Mouse (Mus musculus) CH12.LX (cell line): ENCODE results near the gene Usp46. TPM values are rescaled to one million over a fixed set of nuclear protein-coding genes. Genes with fewer than 3 reads are reported as not detected.

ENCODE experiments used
- DNase-seq: peaks from one replicate; pipeline ENCODE4 v3.0.0-alpha.2; 2013; ENCODE audit errors: extremely low read depth
- H3K27ac ChIP-seq: 2 replicates; pipeline ENCODE4 v1.5.1; 2012; ENCODE audit warnings: low read depth, mild to moderate bottlenecking, control low read depth, moderate library complexity; ENCODE audit not compliant: insufficient read depth
- H3K27me3 ChIP-seq: replicated peaks from 2 replicates; pipeline ENCODE3; 2012; ENCODE audit warnings: inconsistent platforms
- H3K36me3 ChIP-seq, 2 experiments: replicated peaks in 1 of 2; 2 replicates each; pipeline versions ENCODE3 to v1.6.1; 2012; ENCODE audit warnings: inconsistent platforms in 1 of 2, low read length in 1 of 2, mild to moderate bottlenecking in 1 of 2, mixed read lengths in 1 of 2, moderate library complexity in 1 of 2; ENCODE audit not compliant: control insufficient read depth in 1 of 2, insufficient read depth in 1 of 2
- H3K4me1 ChIP-seq, 2 experiments: 2 replicates each; pipeline ENCODE4 v1.6.1; 2012; ENCODE audit warnings: inconsistent platforms in 1 of 2, moderate library complexity in 1 of 2; ENCODE audit not compliant: insufficient read depth in 2 of 2, control insufficient read depth in 1 of 2
- H3K4me2 ChIP-seq: 2 replicates; pipeline ENCODE4 v1.6.1; 2012; ENCODE audit warnings: low read depth, mild to moderate bottlenecking, control low read depth; ENCODE audit not compliant: poor library complexity, insufficient read depth, severe bottlenecking
- H3K4me3 ChIP-seq, 3 experiments: fragments of 150-350 bp in 1 of 3; sonication (generic) in 1 of 3; replicated peaks in 1 of 3; 2 replicates each; pipeline versions ENCODE3 to v1.5.1; 2011 to 2012; ENCODE audit warnings: low read depth in 2 of 3, low read length in 2 of 3, mild to moderate bottlenecking in 2 of 3, moderate library complexity in 2 of 3, control low read depth in 1 of 3, improper control_type of control experiment in 1 of 3, inconsistent platforms in 1 of 3, mixed read lengths in 1 of 3; ENCODE audit not compliant: poor library complexity in 1 of 3
- H3K79me2 ChIP-seq: replicated peaks from 2 replicates; pipeline ENCODE4 v1.6.1; 2012; ENCODE audit warnings: mild to moderate bottlenecking, moderate library complexity; ENCODE audit not compliant: control insufficient read depth, poor library complexity, insufficient read depth, severe bottlenecking; ENCODE audit errors: extremely low read depth
- H3K9ac ChIP-seq: 2 replicates; pipeline ENCODE4 v1.6.1; 2012; ENCODE audit warnings: low read depth, mild to moderate bottlenecking, control low read depth, moderate library complexity; ENCODE audit not compliant: insufficient read depth
- H3K9me3 ChIP-seq: replicated peaks from 2 replicates; pipeline ENCODE3; 2012; ENCODE audit warnings: low read length, inconsistent platforms, mixed read lengths
- BHLHE40 ChIP-seq: IDR thresholded peaks from 2 replicates; pipeline ENCODE4 v1.6.1; 2011; ENCODE audit warnings: mild to moderate bottlenecking, low read depth, low read length, improper control_type of control experiment
- CHD1 ChIP-seq: IDR thresholded peaks from 2 replicates; pipeline ENCODE4 v1.6.1; 2012; ENCODE audit warnings: low read depth, low read length, improper control_type of control experiment, inconsistent platforms
- CHD2 ChIP-seq: IDR thresholded peaks from 2 replicates; pipeline ENCODE4 v1.6.1; 2011; ENCODE audit warnings: low read length, improper control_type of control experiment
- GABPA ChIP-seq: IDR thresholded peaks from 2 replicates; pipeline ENCODE4 v1.6.1; 2012; ENCODE audit warnings: low read depth, low read length, improper control_type of control experiment, inconsistent platforms; ENCODE audit not compliant: insufficient replicate concordance
- HCFC1 ChIP-seq: IDR thresholded peaks from 2 replicates; pipeline ENCODE4 v1.6.1; 2012; ENCODE audit warnings: low read depth, mild to moderate bottlenecking, inconsistent platforms, low read length, improper control_type of control experiment
- IRF4 ChIP-seq: IDR thresholded peaks from 2 replicates; pipeline ENCODE4 v1.6.1; 2014; ENCODE audit warnings: low read depth, mild to moderate bottlenecking, inconsistent platforms, low read length, improper control_type of control experiment
- MAFK ChIP-seq: IDR thresholded peaks from 2 replicates; pipeline ENCODE4 v1.6.1; 2011; ENCODE audit warnings: low read length, improper control_type of control experiment; ENCODE audit not compliant: insufficient replicate concordance
- MAX ChIP-seq: IDR thresholded peaks from 2 replicates; pipeline ENCODE4 v1.6.1; 2011; ENCODE audit warnings: low read length, improper control_type of control experiment
- MEF2A ChIP-seq: IDR thresholded peaks from 2 replicates; pipeline ENCODE4 v1.6.1; 2014; ENCODE audit warnings: low read depth, mild to moderate bottlenecking, inconsistent platforms, low read length, improper control_type of control experiment, borderline replicate concordance
- MYC ChIP-seq: IDR thresholded peaks from 2 replicates; pipeline ENCODE4 v1.6.1; 2011; ENCODE audit warnings: low read depth, mild to moderate bottlenecking, improper control_type of control experiment, low read length
- NELFE ChIP-seq: IDR thresholded peaks from 2 replicates; pipeline ENCODE4 v1.6.1; 2011; ENCODE audit warnings: low read depth, low read length, improper control_type of control experiment
- PAX5 ChIP-seq: IDR thresholded peaks from 2 replicates; pipeline ENCODE4 v1.6.1; 2012; ENCODE audit warnings: low read length, inconsistent platforms, mixed read lengths
- POLR2A ChIP-seq: IDR thresholded peaks from 2 replicates; pipeline ENCODE4 v1.6.1; 2011; ENCODE audit warnings: low read depth, mild to moderate bottlenecking, improper control_type of control experiment, low read length
- POLR2AphosphoS2 ChIP-seq: IDR thresholded peaks from 2 replicates; pipeline ENCODE4 v1.6.1; 2011; ENCODE audit warnings: low read depth, low read length, improper control_type of control experiment
- RCOR1 ChIP-seq: conservative IDR thresholded peaks from 2 replicates; pipeline ENCODE4 v1.6.1; 2012; ENCODE audit warnings: low read depth, mild to moderate bottlenecking, inconsistent platforms, low read length, improper control_type of control experiment
- SIN3A ChIP-seq: IDR thresholded peaks from 2 replicates; pipeline ENCODE4 v1.6.1; 2012; ENCODE audit warnings: low read length, improper control_type of control experiment, inconsistent platforms
- SMC3 ChIP-seq: IDR thresholded peaks from 2 replicates; pipeline ENCODE4 v1.6.1; 2011; ENCODE audit warnings: low read depth, low read length, improper control_type of control experiment
- TBP ChIP-seq: conservative IDR thresholded peaks from 2 replicates; pipeline ENCODE4 v1.6.1; 2011; ENCODE audit warnings: low read depth, low read length, improper control_type of control experiment
- TCF12 ChIP-seq: IDR thresholded peaks from 2 replicates; pipeline ENCODE4 v1.6.1; 2014; ENCODE audit warnings: low read depth, mild to moderate bottlenecking, inconsistent platforms, low read length, improper control_type of control experiment
- UBTF ChIP-seq: IDR thresholded peaks from 2 replicates; pipeline ENCODE4 v1.6.1; 2012; ENCODE audit warnings: low read depth, mild to moderate bottlenecking, inconsistent platforms, low read length, improper control_type of control experiment, moderate library complexity
- USF2 ChIP-seq: conservative IDR thresholded peaks from 2 replicates; pipeline ENCODE4 v1.6.1; 2011; ENCODE audit warnings: low read depth, low read length, improper control_type of control experiment
- ZC3H11A ChIP-seq: IDR thresholded peaks from 2 replicates; pipeline ENCODE4 v1.6.1; 2012; ENCODE audit warnings: low read depth, mild to moderate bottlenecking, inconsistent platforms, low read length, improper control_type of control experiment
- ZNF384 ChIP-seq: IDR thresholded peaks from 2 replicates; pipeline ENCODE4 v1.6.1; 2012; ENCODE audit warnings: low read depth, low read length, improper control_type of control experiment, inconsistent platforms
- dilution Hi-C: fragments of 300-500 bp; cut with MboI; formaldehyde crosslinking; loops from 2 replicates; pipeline ENCODE4 v1.14.3; 2020; ENCODE audit warnings: low sequenced_read_pairs; ENCODE audit not compliant: extremely low pct_unique_long_range_greater_than_20kb, extremely low pct_ligation_motif_present
- in situ Hi-C: fragments of 300-500 bp; cut with MboI; formaldehyde crosslinking; loops from 3 replicates; pipeline ENCODE4 v1.14.3; 2019; ENCODE audit warnings: low sequenced_read_pairs, low pct_ligation_motif_present, low pct_unique_long_range_greater_than_20kb, mixed read lengths
- polyA plus RNA-seq: library from polyadenylated mRNA; unstranded; fragments of >175 nt; gene quantifications from 2 replicates; pipeline ENCODE4 v1.2.1, GENCODE M21; 2012; ENCODE audit warnings: low read depth; ENCODE audit not compliant: insufficient read length
- total RNA-seq, 2 experiments: library from RNA; depleted of rRNA; stranded (reverse); fragments of 300-350 nt in 1 of 2; fragments of >200 nt in 1 of 2; gene quantifications; 2 replicates each; pipeline ENCODE4 v1.2.3; 2012 to 2014

Gene Usp46
- total and polyA plus RNA-seq, 3 experiments: 5.1 to 16.3 (median 15.6) TPM

DNA sequence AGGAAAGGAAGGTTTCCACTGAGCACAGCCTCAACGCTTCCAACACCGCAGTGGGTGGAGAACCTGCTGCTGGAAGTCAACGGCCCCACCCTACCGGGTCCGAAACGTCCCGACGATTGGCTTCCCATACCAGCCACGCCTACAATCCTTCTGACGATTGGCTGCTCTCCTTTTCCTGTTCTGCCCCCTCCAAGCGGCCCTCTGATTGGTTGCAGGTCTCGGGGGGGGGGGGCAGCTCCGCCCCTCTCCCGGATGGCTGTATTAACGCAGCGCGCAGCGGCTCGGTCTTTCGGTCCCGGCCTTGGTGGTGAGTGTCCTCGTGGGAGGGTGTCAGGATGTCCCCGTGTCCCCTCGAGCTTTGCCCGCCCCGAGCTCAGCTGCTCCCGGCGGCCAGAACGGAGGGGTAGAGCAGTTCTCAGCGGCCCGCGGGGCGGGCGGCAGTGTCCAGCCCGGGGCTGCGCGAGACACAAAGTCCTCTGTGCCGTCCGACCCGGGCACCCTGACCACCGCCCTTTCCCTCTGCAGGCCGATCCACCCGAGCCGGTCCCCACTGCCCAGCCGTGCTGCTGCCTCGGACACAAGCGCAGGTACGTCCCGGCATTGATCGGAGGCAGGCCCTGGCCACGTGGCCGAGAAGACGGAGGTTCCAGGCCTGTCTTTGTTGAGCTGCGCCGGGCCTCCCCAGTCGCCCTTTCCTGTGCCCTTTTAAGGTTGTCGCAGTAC is 24.8 kb upstream of the Usp46 start (continued):
- no peak for TF ChIP-seq MEF2A
- TF ChIP-seq UBTF: no peak
- peak; percentile 98 for TF ChIP-seq NELFE
- TF ChIP-seq GABPA: no peak
- TF ChIP-seq BHLHE40: no peak
- TF ChIP-seq HCFC1: peak; percentile 68
- TF ChIP-seq PAX5: no peak
- peak; percentile 82 for TF ChIP-seq MAX
- no peak for TF ChIP-seq RCOR1
- TF ChIP-seq POLR2AphosphoS2: peak; percentile 97
- TF ChIP-seq USF2: no peak
- TF ChIP-seq TCF12: peak; percentile 88
- no peak for TF ChIP-seq SMC3

DNA sequence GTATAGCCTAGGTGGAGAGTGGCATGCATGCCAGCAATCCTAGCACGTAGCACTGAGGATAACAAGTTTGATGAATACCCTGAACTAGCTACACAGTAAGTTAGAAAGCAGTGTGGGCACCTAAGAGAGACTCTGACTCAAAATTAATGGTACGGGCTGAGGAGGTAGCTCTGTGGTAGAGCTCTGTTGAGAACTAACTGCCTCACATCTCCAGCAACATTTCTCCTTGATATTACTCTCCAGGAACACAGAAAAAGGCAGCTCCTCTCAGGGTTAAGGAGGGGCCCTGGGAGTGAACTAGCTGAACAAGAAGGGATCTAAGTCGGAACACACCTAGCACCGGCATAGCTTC is 24.2 kb upstream of the Usp46 start:
- no peak for TF ChIP-seq IRF4
- TF ChIP-seq MEF2A: 0 out of 2 replicates have a peak, but pooled peaks have one; percentile 4

DNA sequence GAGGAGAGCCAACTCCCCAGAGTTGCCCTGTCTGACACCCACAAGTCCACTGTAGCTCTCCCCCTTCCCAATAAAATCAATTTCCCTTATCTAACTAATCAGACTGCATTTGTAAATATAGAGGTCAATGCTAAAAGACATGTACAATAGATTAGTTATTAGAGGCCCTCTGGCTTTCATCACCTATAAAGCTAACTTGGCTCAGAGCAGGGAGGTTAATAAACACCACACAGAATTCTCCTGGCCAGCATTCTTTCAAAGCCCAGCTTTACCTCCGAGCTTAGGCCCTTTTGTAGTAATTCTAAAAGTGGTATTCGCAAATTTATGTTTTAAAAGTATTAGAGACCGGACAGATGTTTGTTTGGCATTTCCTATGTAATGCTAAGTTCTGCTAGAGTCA is 21.4 kb upstream of the Usp46 start:
- Histone ChIP-seq H3K36me3 (peaks cover 0 to 7% of the 10 kb centered on the region in 2 experiments), H3K4me2 (no peak overlapping the region), H3K9ac (no peak overlapping the region), H3K4me1 (peaks cover 0 to 4% of the 10 kb centered on the region in 2 experiments; a peak in 1 of 4 replicates), H3K4me3 (no peak overlapping the region)
- dilution Hi-C loops: no loop called here
- no peak for TF ChIP-seq ZNF384
- TF ChIP-seq SIN3A: no peak
- no peak for TF ChIP-seq CHD1
- TF ChIP-seq ZC3H11A: no peak
- TF ChIP-seq MEF2A: no peak
- TF ChIP-seq POLR2A: no peak
- TF ChIP-seq CHD2: no peak
- no peak for TF ChIP-seq MAFK
- no peak for TF ChIP-seq MYC
- TF ChIP-seq TBP: no peak
- TF ChIP-seq, all 38 proteins: peak for 0
- in situ Hi-C loops: no loop called here
- H3K9me3 ChIP-seq: no peaks in the 10 kb centered on the region
- DNase-seq: no peak
- H3K79me2 ChIP-seq: peaks cover 17% of the 10 kb centered on the region
- H3K27ac ChIP-seq: no peak overlapping the region
- no peaks in the 10 kb centered on the region for H3K27me3 ChIP-seq

More for the DNA sequence above, 24.2 kb upstream of the Usp46 start:
- dilution Hi-C loops: no loop called here
- no peaks in the 10 kb centered on the region for H3K9me3 ChIP-seq
- peak overlapping the region; percentile 53 for H3K4me2 ChIP-seq
- H3K36me3 ChIP-seq: peaks cover 3 to 33% of the 10 kb centered on the region in 2 experiments
- no peak overlapping the region for H3K27ac ChIP-seq
- H3K9ac ChIP-seq: peak overlapping the region; percentile 58; the same call in 1 of the 2 replicates
- in situ Hi-C loops: no loop called here
- peak overlapping the region; percentile 49 to 93 (median 52) for H3K4me3 ChIP-seq
- peaks cover 0 to 24% of the 10 kb centered on the region in 2 experiments; a peak in 2 of 4 replicates for H3K4me1 ChIP-seq
- peaks cover 17% of the 10 kb centered on the region for H3K79me2 ChIP-seq
- DNase-seq: no peak
- H3K27me3 ChIP-seq: no peaks in the 10 kb centered on the region
